Mouse (Mus musculus): ENCODE data around the gene Pja2.

Pja2 gene

GRCm38 (mm10) chr17:64277649-64278212, 54.0 kb downstream of the Pja2 start:
- 75% methylated on average over 9 of the region's 9 CpGs for WGBS

GRCm38 (mm10) chr17:64276666-64277065, 55.0 kb downstream of the Pja2 start:
- WGBS, result 88% methylated on average over 5 of the region's 5 CpGs

- 83% methylated on average over 4 of the region's 4 CpGs for WGBS
These were observed 56.5 kb downstream of the Pja2 start for GRCm38 (mm10) chr17:64275188-64275587.

GRCm38 (mm10) chr17:64274341-64275105, 57.2 kb downstream of the Pja2 start:
- WGBS, result 80% methylated on average over 10 of the region's 10 CpGs

- WGBS, result 85% methylated on average over 1 of the region's 1 CpGs
These were observed 71.1 kb downstream of the Pja2 start for GRCm38 (mm10) chr17:64260571-64260970.

- 49% methylated on average over 3 of the region's 3 CpGs for WGBS
These were observed 83.5 kb downstream of the Pja2 start for GRCm38 (mm10) chr17:64248246-64248645.

- 81% methylated on average over 12 of the region's 12 CpGs for WGBS
These were observed 88.8 kb downstream of the Pja2 start for GRCm38 (mm10) chr17:64242898-64243297.

GRCm38 (mm10) chr17:64242310-64242859, 89.3 kb downstream of the Pja2 start:
- 84% methylated on average over 9 of the region's 9 CpGs for WGBS

- WGBS, result 74% methylated on average over 11 of the region's 11 CpGs
These were observed 90.0 kb downstream of the Pja2 start for GRCm38 (mm10) chr17:64241544-64242292.

- 51% methylated on average over 4 of the region's 4 CpGs for WGBS
These were observed 99.6 kb downstream of the Pja2 start for GRCm38 (mm10) chr17:64232134-64232533.

- whole genome bisulfite sequencing, result 97% methylated on average over 4 of the region's 4 CpGs
These were observed 100.1 kb downstream of the Pja2 start for GRCm38 (mm10) chr17:64231637-64232036.

- 76% methylated on average over 8 of the region's 8 CpGs for WGBS
These were observed 100.5 kb downstream of the Pja2 start for GRCm38 (mm10) chr17:64231172-64231571.

All from cerebral cortex, adult 2 months (tissue).